Mouse (Mus musculus) testis, adult 2 months (tissue): Measurements from ENCODE around the gene Ccnd3.

Source experiments
- CTCF ChIP-seq: fragments of 200-500 bp; IDR thresholded peaks from 2 replicates; pipeline ENCODE4 v1.5.1; 2012; ENCODE audit warnings: low read depth, mild to moderate bottlenecking, inconsistent platforms, low read length, moderate library complexity; ENCODE audit not compliant: control insufficient read depth, insufficient read depth, insufficient replicate concordance
- POLR2A ChIP-seq: fragments of 200-500 bp; IDR thresholded peaks from 2 replicates; pipeline ENCODE4 v1.6.1; 2012; ENCODE audit warnings: low read depth, mild to moderate bottlenecking, inconsistent platforms, low read length, moderate library complexity; ENCODE audit not compliant: control insufficient read depth

- TF ChIP-seq CTCF: no peak
- TF ChIP-seq POLR2A: no peak
These were observed 1.8 kb downstream of the Ccnd3 start for GRCm38 (mm10) chr17:47506697-47507096.
